Mouse (Mus musculus): ENCODE results near the gene Maats1. TPM values are rescaled to one million over a fixed set of nuclear protein-coding genes. Genes with fewer than 3 reads are reported as not detected.

The Maats1 gene
- 1.3 and 2.0 TPM in 2 replicates for polyA plus RNA-seq (2015; fragmentation: Nextera tagmentation; extraction: Ambion mirVana)

- WGBS = 8% methylated on average over 30 of the region's 30 CpGs
- Histone ChIP-seq H3K9me3 (replicated peaks; ENCODE audit: control insufficient read depth, low read length, poor library complexity, severe bottlenecking) (no peaks in the 10 kb centered on the region), H3K4me2 (ENCODE audit: low read length) (peak within 1 kb of the TSS; percentile 53), H3K4me3 (ENCODE audit: low read depth, low read length) (peak within 1 kb of the TSS; percentile 39), H3K9ac (ENCODE audit: low read depth, low read length) (peak within 1 kb of the TSS; percentile 42), H3K36me3 (ENCODE audit: control insufficient read depth, insufficient read depth, low read length) (no peaks in the 10 kb centered on the region), H3K27me3 (ENCODE audit: control insufficient read depth, insufficient read depth, low read depth, low read length) (no peaks in the 10 kb centered on the region), H3K4me1 (ENCODE audit: control insufficient read depth, insufficient read depth, low read length) (peaks cover 2% of the 10 kb centered on the region; the same call in 1 of the 2 replicates), H3K27ac (ENCODE audit: low read length) (peak within 1 kb of the TSS; percentile 5; the same call in 1 of the 2 replicates)
- peak; percentile 91 for ATAC-seq
Measured at GRCm38 (mm10) chr16:38341396-38342324, at the start of gene Maats1. Gene Maats1, minus strand, starts transcription at chr16:38342143.

DNA sequence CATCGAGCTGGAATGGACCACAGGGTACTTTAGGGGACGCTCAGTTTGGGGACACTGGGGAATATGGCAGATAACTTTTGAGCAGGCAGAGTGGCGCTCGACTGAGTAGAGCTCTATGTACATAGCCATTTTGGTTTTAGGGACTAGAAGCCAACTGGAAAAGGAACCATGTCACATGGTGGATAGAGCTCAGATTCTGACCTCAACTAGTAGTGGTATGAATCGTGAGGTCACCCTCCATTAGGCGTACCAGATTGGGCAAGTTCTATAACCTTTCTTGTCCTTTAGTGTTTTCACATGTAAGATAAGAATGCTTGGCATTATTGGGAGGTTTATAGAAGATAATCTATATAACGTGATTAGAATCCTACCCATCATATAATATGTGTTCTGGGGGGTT lies 48.4 kb upstream of the Maats1 start:
- 92% methylated on average over 7 of the region's 7 CpGs for WGBS
- no peak for ATAC-seq
- no peak overlapping the region for H3K9ac ChIP-seq (ENCODE audit: low read depth, low read length)
- no peaks in the 10 kb centered on the region for H3K36me3 ChIP-seq (ENCODE audit: control insufficient read depth, insufficient read depth, low read length)
- H3K4me2 ChIP-seq (ENCODE audit: low read length) = no peak overlapping the region
- no peak overlapping the region for H3K27ac ChIP-seq (ENCODE audit: low read length)
- H3K27me3 ChIP-seq (ENCODE audit: control insufficient read depth, insufficient read depth, low read depth, low read length) = no peaks in the 10 kb centered on the region
- no peak overlapping the region for H3K4me3 ChIP-seq (ENCODE audit: low read depth, low read length)
- no peaks in the 10 kb centered on the region for H3K9me3 ChIP-seq (replicated peaks; ENCODE audit: control insufficient read depth, low read length, poor library complexity, severe bottlenecking)
- H3K4me1 ChIP-seq (ENCODE audit: control insufficient read depth, insufficient read depth, low read length) = no peaks in the 10 kb centered on the region

GRCm38 (mm10) chr16:38389284-38389893 lies 47.4 kb upstream of the Maats1 start:
- Histone ChIP-seq H3K4me3 (ENCODE audit: low read depth, low read length) (no peak overlapping the region), H3K36me3 (ENCODE audit: control insufficient read depth, insufficient read depth, low read length) (no peaks in the 10 kb centered on the region), H3K4me1 (ENCODE audit: control insufficient read depth, insufficient read depth, low read length) (no peaks in the 10 kb centered on the region), H3K4me2 (ENCODE audit: low read length) (no peak overlapping the region), H3K27me3 (ENCODE audit: control insufficient read depth, insufficient read depth, low read depth, low read length) (no peaks in the 10 kb centered on the region), H3K9me3 (replicated peaks; ENCODE audit: control insufficient read depth, low read length, poor library complexity, severe bottlenecking) (no peaks in the 10 kb centered on the region), H3K9ac (ENCODE audit: low read depth, low read length) (no peak overlapping the region), H3K27ac (ENCODE audit: low read length) (no peak overlapping the region)
- no peak for ATAC-seq
- 82% methylated on average over 8 of the region's 8 CpGs for WGBS

- Histone ChIP-seq H3K4me2 (ENCODE audit: low read length) (no peak overlapping the region), H3K9ac (ENCODE audit: low read depth, low read length) (no peak overlapping the region), H3K27me3 (ENCODE audit: control insufficient read depth, insufficient read depth, low read depth, low read length) (no peaks in the 10 kb centered on the region), H3K36me3 (ENCODE audit: control insufficient read depth, insufficient read depth, low read length) (no peaks in the 10 kb centered on the region), H3K27ac (ENCODE audit: low read length) (no peak overlapping the region), H3K4me1 (ENCODE audit: control insufficient read depth, insufficient read depth, low read length) (no peaks in the 10 kb centered on the region), H3K4me3 (ENCODE audit: low read depth, low read length) (no peak overlapping the region), H3K9me3 (replicated peaks; ENCODE audit: control insufficient read depth, low read length, poor library complexity, severe bottlenecking) (no peaks in the 10 kb centered on the region)
- ATAC-seq = no peak
- 76% methylated on average over 6 of the region's 6 CpGs for WGBS
Measured at GRCm38 (mm10) chr16:38388757-38389156, 46.8 kb upstream of the Maats1 start.

- no peak overlapping the region for H3K4me3 ChIP-seq (ENCODE audit: low read depth, low read length)
- H3K9ac ChIP-seq (ENCODE audit: low read depth, low read length) = no peak overlapping the region
- H3K27me3 ChIP-seq (ENCODE audit: control insufficient read depth, insufficient read depth, low read depth, low read length) = no peaks in the 10 kb centered on the region
- no peaks in the 10 kb centered on the region for H3K36me3 ChIP-seq (ENCODE audit: control insufficient read depth, insufficient read depth, low read length)
- ATAC-seq = no peak
- WGBS = 92% methylated on average over 6 of the region's 6 CpGs
- H3K27ac ChIP-seq (ENCODE audit: low read length) = no peak overlapping the region
- H3K9me3 ChIP-seq (replicated peaks; ENCODE audit: control insufficient read depth, low read length, poor library complexity, severe bottlenecking) = no peaks in the 10 kb centered on the region
- H3K4me2 ChIP-seq (ENCODE audit: low read length) = no peak overlapping the region
- H3K4me1 ChIP-seq (ENCODE audit: control insufficient read depth, insufficient read depth, low read length) = no peaks in the 10 kb centered on the region
Measured at GRCm38 (mm10) chr16:38387389-38387788, 45.4 kb upstream of the Maats1 start.

DNA sequence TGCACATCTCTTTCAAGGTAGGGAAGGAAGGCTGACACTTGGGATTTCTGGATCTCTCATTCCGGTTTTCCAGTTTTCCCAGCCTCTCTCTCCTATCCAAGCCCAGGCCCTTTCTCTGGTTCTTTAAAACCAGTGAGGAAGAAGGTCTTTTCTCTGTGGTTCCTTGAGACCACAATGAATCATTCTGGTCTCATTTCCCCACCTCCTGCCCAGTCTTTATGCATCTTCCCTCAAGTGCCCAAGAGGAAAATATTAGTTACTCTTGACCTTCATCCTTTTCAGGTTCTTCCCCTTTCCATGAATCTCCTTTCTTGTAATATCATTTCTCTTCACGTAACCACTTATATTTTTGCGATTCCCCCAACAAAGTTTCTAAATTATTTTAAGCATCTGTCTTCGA lies 43.8 kb upstream of the Maats1 start:
- no peaks in the 10 kb centered on the region for H3K9me3 ChIP-seq (replicated peaks; ENCODE audit: control insufficient read depth, low read length, poor library complexity, severe bottlenecking)
- no peaks in the 10 kb centered on the region for H3K4me1 ChIP-seq (ENCODE audit: control insufficient read depth, insufficient read depth, low read length)
- ATAC-seq = no peak
- H3K27me3 ChIP-seq (ENCODE audit: control insufficient read depth, insufficient read depth, low read depth, low read length) = no peaks in the 10 kb centered on the region
- no peak overlapping the region for H3K9ac ChIP-seq (ENCODE audit: low read depth, low read length)
- H3K36me3 ChIP-seq (ENCODE audit: control insufficient read depth, insufficient read depth, low read length) = no peaks in the 10 kb centered on the region
- no peak overlapping the region for H3K4me2 ChIP-seq (ENCODE audit: low read length)
- H3K27ac ChIP-seq (ENCODE audit: low read length) = no peak overlapping the region
- H3K4me3 ChIP-seq (ENCODE audit: low read depth, low read length) = no peak overlapping the region
- 96% methylated on average over 4 of the region's 4 CpGs for WGBS

- no peaks in the 10 kb centered on the region for H3K27me3 ChIP-seq (ENCODE audit: control insufficient read depth, insufficient read depth, low read depth, low read length)
- H3K9ac ChIP-seq (ENCODE audit: low read depth, low read length) = no peak overlapping the region
- H3K4me1 ChIP-seq (ENCODE audit: control insufficient read depth, insufficient read depth, low read length) = no peaks in the 10 kb centered on the region
- H3K4me3 ChIP-seq (ENCODE audit: low read depth, low read length) = no peak overlapping the region
- no peak overlapping the region for H3K4me2 ChIP-seq (ENCODE audit: low read length)
- no peak overlapping the region for H3K27ac ChIP-seq (ENCODE audit: low read length)
- no peaks in the 10 kb centered on the region for H3K9me3 ChIP-seq (replicated peaks; ENCODE audit: control insufficient read depth, low read length, poor library complexity, severe bottlenecking)
- ATAC-seq = no peak
- WGBS = 96% methylated on average over 6 of the region's 6 CpGs
- no peaks in the 10 kb centered on the region for H3K36me3 ChIP-seq (ENCODE audit: control insufficient read depth, insufficient read depth, low read length)
Measured at GRCm38 (mm10) chr16:38385184-38385634, 43.3 kb upstream of the Maats1 start.

DNA sequence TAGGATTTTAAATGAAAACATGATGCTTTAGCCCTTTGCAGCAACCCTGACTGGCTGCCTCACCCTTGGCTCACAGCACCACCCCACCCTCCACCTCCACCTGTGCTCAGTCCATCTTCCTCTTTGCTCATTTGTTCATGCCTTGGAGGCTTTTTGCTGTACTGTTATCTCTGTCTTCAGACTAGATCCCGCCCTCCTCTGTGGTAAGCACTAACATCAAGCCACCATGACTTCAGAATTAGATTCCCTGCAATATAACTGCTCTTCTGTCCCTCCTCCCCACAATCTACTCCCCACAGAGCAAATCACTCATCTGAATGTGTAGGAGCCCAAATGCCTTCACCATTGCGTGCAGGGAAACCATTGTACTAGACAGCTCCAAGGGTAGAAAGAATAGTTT lies 41.7 kb upstream of the Maats1 start:
- Histone ChIP-seq H3K4me1 (ENCODE audit: control insufficient read depth, insufficient read depth, low read length) (no peaks in the 10 kb centered on the region), H3K27me3 (ENCODE audit: control insufficient read depth, insufficient read depth, low read depth, low read length) (no peaks in the 10 kb centered on the region), H3K9ac (ENCODE audit: low read depth, low read length) (no peak overlapping the region), H3K9me3 (replicated peaks; ENCODE audit: control insufficient read depth, low read length, poor library complexity, severe bottlenecking) (no peaks in the 10 kb centered on the region), H3K4me2 (ENCODE audit: low read length) (no peak overlapping the region), H3K36me3 (ENCODE audit: control insufficient read depth, insufficient read depth, low read length) (no peaks in the 10 kb centered on the region), H3K27ac (ENCODE audit: low read length) (no peak overlapping the region), H3K4me3 (ENCODE audit: low read depth, low read length) (no peak overlapping the region)
- no peak for ATAC-seq
- 76% methylated on average over 2 of the region's 2 CpGs for WGBS

DNA sequence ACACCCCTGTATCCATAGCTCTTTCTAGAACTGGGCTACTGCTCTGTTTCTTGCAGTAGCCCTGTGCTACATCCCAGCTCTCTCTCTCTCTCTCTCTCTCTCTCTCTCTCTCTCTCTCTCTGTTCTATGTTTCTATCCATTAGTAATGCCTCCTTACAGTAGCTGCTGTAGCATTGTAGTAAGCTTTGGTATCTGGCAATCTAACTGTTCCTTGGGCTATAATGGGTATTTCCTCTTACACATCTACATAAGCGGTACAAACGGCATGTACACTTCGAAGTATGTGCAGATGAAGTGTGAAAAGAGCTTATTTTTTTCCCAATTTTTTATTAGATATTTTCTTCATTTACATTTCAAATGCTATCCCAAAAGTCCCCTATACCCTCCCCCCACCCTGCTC lies 38.0 kb upstream of the Maats1 start:
- no peak overlapping the region for H3K4me2 ChIP-seq (ENCODE audit: low read length)
- no peak overlapping the region for H3K4me3 ChIP-seq (ENCODE audit: low read depth, low read length)
- no peaks in the 10 kb centered on the region for H3K9me3 ChIP-seq (replicated peaks; ENCODE audit: control insufficient read depth, low read length, poor library complexity, severe bottlenecking)
- H3K27ac ChIP-seq (ENCODE audit: low read length) = no peak overlapping the region
- H3K36me3 ChIP-seq (ENCODE audit: control insufficient read depth, insufficient read depth, low read length) = no peaks in the 10 kb centered on the region
- H3K4me1 ChIP-seq (ENCODE audit: control insufficient read depth, insufficient read depth, low read length) = peaks cover 4% of the 10 kb centered on the region; the same call in 1 of the 2 replicates
- ATAC-seq = no peak
- 95% methylated on average over 3 of the region's 3 CpGs for WGBS
- no peak overlapping the region for H3K9ac ChIP-seq (ENCODE audit: low read depth, low read length)
- no peaks in the 10 kb centered on the region for H3K27me3 ChIP-seq (ENCODE audit: control insufficient read depth, insufficient read depth, low read depth, low read length)
